Mouse (Mus musculus) cortical plate, adult 2 months (tissue): ENCODE results near the gene Gm20683.

Experiments used
- CTCF ChIP-seq: fragments of 200-500 bp; IDR thresholded peaks from 2 replicates; pipeline ENCODE4 v1.5.1; 2011; ENCODE audit warnings: mild to moderate bottlenecking, control low read depth, low read length; ENCODE audit not compliant: insufficient read depth; ENCODE audit errors: extremely low read depth
- POLR2A ChIP-seq: fragments of 200-500 bp; IDR thresholded peaks from 2 replicates; pipeline ENCODE4 v1.6.1; 2011; ENCODE audit warnings: mild to moderate bottlenecking, low read length, control low read depth; ENCODE audit not compliant: insufficient read depth; ENCODE audit errors: extremely low read depth

DNA sequence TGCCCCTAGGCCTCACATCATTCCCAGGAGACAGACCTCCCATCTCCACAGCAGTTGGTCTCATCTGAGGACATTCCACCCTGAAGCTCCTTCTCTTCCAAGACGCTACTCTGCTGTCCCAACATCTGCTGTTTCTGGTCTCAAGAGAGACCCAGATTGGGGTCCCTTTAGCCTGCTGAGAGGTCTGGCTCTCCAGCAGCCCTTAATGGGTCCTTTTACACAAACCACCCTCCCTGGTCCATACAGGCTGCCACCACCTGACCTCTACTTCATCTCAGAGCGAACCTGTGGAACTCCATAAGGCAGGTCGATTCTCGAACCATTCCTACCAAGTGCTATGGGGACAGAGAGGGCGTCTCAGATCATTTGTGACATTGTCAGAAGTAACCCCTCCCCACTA is 33.5 kb downstream of the Gm20683 start:
- TF ChIP-seq CTCF (no peak), POLR2A (no peak)
